Mouse (Mus musculus) heart, postnatal 0 days (tissue): ENCODE results near the gene Zbtb42. TPM values are rescaled to one million over a fixed set of nuclear protein-coding genes. Genes with fewer than 3 reads are reported as not detected.

ENCODE experiments used
- ATAC-seq: fragments of 200-750 bp; cut with Nextera tagmentation; 2 replicates; pipeline ENCODE4 v1.8.0; 2017; ENCODE audit warnings: low read depth, moderate number of reproducible peaks, moderate library complexity; ENCODE audit not compliant: insufficient read depth
- DNase-seq: peaks from one replicate; pipeline ENCODE4 v3.0.0-alpha.2; 2016; ENCODE audit warnings: low spot score
- H3K27ac ChIP-seq: fragments of 300-500 bp; sonication (generic); 2 replicates; pipeline ENCODE4 v1.5.1; 2014; ENCODE audit warnings: low read depth, mild to moderate bottlenecking
- H3K27me3 ChIP-seq: fragments of 300-500 bp; sonication (generic); 2 replicates; pipeline ENCODE4 v1.6.1; 2014; ENCODE audit warnings: low read length, mixed read lengths; ENCODE audit not compliant: control insufficient read depth, insufficient read depth
- H3K36me3 ChIP-seq: fragments of 300-500 bp; sonication (generic); replicated peaks from 2 replicates; pipeline ENCODE4 v1.6.1; 2014; ENCODE audit warnings: low read length, mixed read lengths; ENCODE audit not compliant: control insufficient read depth, insufficient read depth
- H3K4me1 ChIP-seq: fragments of 300-500 bp; sonication (generic); 2 replicates; pipeline ENCODE4 v1.6.1; 2014; ENCODE audit warnings: antibody characterized with exemption; ENCODE audit not compliant: control insufficient read depth, insufficient read depth
- H3K4me2 ChIP-seq: fragments of 300-500 bp; sonication (generic); 2 replicates; pipeline ENCODE4 v1.6.1; 2014; ENCODE audit warnings: low read depth, mild to moderate bottlenecking, low read length, moderate library complexity
- H3K4me3 ChIP-seq: fragments of 300-500 bp; sonication (generic); 2 replicates; pipeline ENCODE4 v1.5.1; 2014; ENCODE audit warnings: low read depth, low read length
- H3K9ac ChIP-seq: fragments of 300-500 bp; sonication (generic); replicated peaks from 2 replicates; pipeline ENCODE4 v1.6.1; 2014; ENCODE audit warnings: low read depth, low read length, mixed read lengths
- H3K9me3 ChIP-seq: fragments of 300-500 bp; sonication (generic); replicated peaks from 2 replicates; pipeline ENCODE4 v1.6.1; 2016; ENCODE audit warnings: low read length; ENCODE audit not compliant: control insufficient read depth
- CTCF ChIP-seq: IDR thresholded peaks from 2 replicates; pipeline ENCODE4 v1.5.1; 2016; ENCODE audit warnings: antibody characterized with exemption, control low read depth, low read depth
- EP300 ChIP-seq: IDR thresholded peaks from 2 replicates; pipeline ENCODE4 v1.6.1; 2016; ENCODE audit warnings: antibody characterized with exemption, low read depth
- WGBS: fragments of 180-500 bp; shearing (Covaris S2); extraction: QIAGEN DNeasy Blood & Tissue Kit; methylation state at CpG from one replicate; pipeline ENCODE4 v1.1.7; 2014; 5-methylcytosine and 5-hydroxymethylcytosine counted together
- polyA plus RNA-seq: library from polyadenylated mRNA; unstranded; fragments of >200 nt; fragmentation: Nextera tagmentation; extraction: Ambion mirVana; gene quantifications from 2 replicates; pipeline ENCODE4 v1.2.1, GENCODE M21; 2015
- total RNA-seq: library from RNA; depleted of rRNA; stranded (reverse); fragments of >200 nt; gene quantifications from 2 replicates; pipeline ENCODE4 v1.2.3, GENCODE M21; 2014; ENCODE audit warnings: low replicate concordance

Gene Zbtb42
- total and polyA plus RNA-seq, 2 experiments from 2014 or later = 3.2 to 4.6 TPM

DNA sequence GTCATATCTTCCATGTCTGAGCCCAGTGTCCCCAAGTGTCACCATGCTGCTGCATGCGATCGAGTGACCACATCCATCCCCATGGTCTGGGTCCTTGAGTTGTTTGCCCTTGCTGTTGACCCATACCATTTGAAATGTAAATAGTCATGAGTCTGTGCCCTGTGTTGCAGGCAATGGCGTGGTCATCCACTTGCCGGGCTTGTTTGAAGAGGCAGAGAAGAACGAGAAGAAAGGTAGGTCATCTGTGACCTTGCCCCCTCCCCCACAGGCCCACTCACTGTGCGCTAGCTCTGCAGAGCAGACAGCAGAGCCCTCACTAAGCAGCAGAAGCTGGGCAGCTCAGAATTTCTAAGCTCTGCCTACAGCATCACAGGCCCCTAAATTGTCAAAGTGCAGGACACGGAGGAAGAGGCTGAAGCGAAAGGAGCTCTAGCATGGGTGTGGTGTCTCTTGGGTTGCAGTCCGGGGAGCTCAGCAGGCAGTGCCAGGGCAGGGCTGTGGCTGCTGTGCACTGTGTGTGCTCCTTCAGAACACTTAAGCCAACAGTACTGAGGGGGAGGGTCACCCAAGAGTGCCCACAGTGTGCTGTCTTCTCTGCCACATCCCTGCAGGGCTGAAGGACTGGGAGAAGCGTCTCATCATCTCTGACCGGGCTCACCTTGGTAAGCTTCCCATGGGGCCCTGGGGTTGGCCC is 46.4 kb upstream of the Zbtb42 start:
- H3K27ac ChIP-seq = no peak overlapping the region
- H3K9me3 ChIP-seq = no peaks in the 10 kb centered on the region
- no peaks in the 10 kb centered on the region for H3K27me3 ChIP-seq
- H3K4me1 ChIP-seq = peaks cover 15% of the 10 kb centered on the region
- ATAC-seq = no peak
- no peak for TF ChIP-seq EP300
- TF ChIP-seq CTCF = no peak
- 75% methylated on average over 11 of the region's 11 CpGs for WGBS
- peaks cover 21% of the 10 kb centered on the region; the same call in 1 of the 2 replicates for H3K36me3 ChIP-seq
- H3K4me2 ChIP-seq = no peak overlapping the region
- H3K9ac ChIP-seq = no peak overlapping the region
- DNase-seq = no peak
- H3K4me3 ChIP-seq = no peak overlapping the region

DNA sequence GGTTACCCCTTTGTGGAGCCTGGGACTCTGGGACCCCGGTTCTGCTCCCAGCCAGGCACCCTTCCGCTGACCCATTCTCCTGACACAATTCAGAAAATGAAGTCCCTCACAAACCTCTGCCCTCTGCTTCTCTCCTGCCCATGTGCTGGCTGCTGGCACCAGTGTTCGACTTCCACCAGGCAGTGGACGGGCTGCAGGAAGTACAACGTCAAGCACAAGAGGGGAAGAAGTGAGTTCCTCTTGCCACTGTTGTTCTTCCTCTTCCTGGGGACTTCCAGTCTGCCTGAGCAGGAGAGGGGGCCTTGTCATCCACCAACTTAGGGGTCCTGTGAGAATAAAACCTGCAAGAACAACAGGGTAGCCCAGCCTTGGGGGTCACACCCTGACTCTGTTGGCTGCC is 45.7 kb upstream of the Zbtb42 start:
- H3K27ac ChIP-seq = no peak overlapping the region
- no peak for TF ChIP-seq CTCF
- no peak for TF ChIP-seq EP300
- 75% methylated on average over 5 of the region's 5 CpGs for WGBS
- no peak overlapping the region for H3K4me2 ChIP-seq
- H3K36me3 ChIP-seq = peaks cover 21% of the 10 kb centered on the region
- H3K9ac ChIP-seq = no peak overlapping the region
- H3K4me3 ChIP-seq = no peak overlapping the region
- no peak for DNase-seq
- no peak for ATAC-seq
- H3K27me3 ChIP-seq = no peaks in the 10 kb centered on the region
- H3K9me3 ChIP-seq = no peaks in the 10 kb centered on the region
- peaks cover 15% of the 10 kb centered on the region for H3K4me1 ChIP-seq

DNA sequence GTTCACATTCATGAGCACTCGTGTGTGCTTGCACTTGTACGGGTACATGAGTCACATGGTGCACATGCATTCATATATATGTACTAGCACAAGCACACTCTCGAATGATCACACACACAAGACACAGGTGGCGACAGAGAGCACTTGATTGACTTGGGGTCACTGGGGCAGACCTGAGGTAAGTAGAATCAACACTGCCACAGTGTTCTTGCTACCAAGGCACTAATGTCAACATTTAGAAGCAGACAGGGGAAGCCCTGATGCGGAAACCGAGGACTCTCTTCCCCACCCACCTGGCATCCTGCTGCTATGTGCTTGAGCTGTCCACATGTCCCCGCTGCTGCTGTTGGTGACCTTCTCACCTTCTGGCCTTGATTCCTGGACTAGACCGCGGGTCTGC is 44.9 kb upstream of the Zbtb42 start:
- Histone ChIP-seq H3K9me3 (no peaks in the 10 kb centered on the region), H3K36me3 (peaks cover 21% of the 10 kb centered on the region), H3K27ac (no peak overlapping the region), H3K9ac (no peak overlapping the region), H3K4me3 (no peak overlapping the region), H3K4me1 (peaks cover 10% of the 10 kb centered on the region), H3K27me3 (no peaks in the 10 kb centered on the region), H3K4me2 (no peak overlapping the region)
- DNase-seq (no peak), ATAC-seq (no peak)
- TF ChIP-seq EP300 (no peak), CTCF (no peak)
- WGBS = 66% methylated on average over 9 of the region's 9 CpGs

DNA sequence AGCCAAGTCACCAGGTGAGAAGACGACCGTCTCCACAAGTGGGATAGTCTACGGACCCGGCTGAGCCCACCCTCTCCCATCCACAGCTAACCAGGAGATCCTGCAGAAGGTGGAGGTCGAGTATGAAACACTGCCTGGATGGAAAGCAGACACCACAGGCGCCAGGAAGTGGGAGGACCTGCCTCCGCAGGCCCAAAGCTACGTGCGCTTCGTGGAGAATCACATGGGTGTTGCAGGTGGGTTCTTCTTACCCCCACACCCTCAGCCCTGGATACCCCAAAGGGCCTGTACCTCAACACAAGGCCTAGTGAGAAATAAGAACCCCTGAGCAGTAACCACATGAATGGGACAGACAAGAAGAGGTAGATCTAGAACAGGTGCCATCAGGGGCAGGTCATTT is 39.1 kb upstream of the Zbtb42 start:
- WGBS = 85% methylated on average over 10 of the region's 10 CpGs
- DNase-seq = no peak
- H3K4me1 ChIP-seq = no peaks in the 10 kb centered on the region
- no peak overlapping the region for H3K4me2 ChIP-seq
- peaks cover 21% of the 10 kb centered on the region for H3K36me3 ChIP-seq
- ATAC-seq = no peak
- no peaks in the 10 kb centered on the region for H3K9me3 ChIP-seq
- H3K4me3 ChIP-seq = no peak overlapping the region
- no peaks in the 10 kb centered on the region for H3K27me3 ChIP-seq
- no peak overlapping the region for H3K9ac ChIP-seq
- H3K27ac ChIP-seq = no peak overlapping the region
- no peak for TF ChIP-seq EP300
- no peak for TF ChIP-seq CTCF

DNA sequence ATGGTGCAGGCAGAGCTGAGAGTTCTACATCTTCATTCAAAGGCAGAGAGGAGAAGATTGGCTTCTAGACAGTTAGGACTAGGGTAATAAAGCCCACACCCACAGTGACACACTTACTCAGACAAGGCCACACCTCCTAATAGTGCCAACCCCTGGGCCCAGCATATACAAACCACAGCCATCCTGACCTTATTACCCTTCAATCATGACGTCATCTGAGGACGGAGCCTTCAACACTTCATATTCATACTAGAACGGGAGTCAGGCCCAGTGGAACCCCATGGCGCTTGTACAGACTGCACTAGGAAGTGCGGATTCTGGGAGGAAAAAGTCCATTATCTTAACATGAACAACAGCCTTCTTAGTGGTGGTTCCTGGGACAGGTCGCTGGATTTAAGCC is 35.5 kb upstream of the Zbtb42 start:
- Histone ChIP-seq H3K9ac (no peak overlapping the region), H3K36me3 (peaks cover 18% of the 10 kb centered on the region; the same call in 1 of the 2 replicates), H3K4me3 (no peak overlapping the region), H3K4me1 (peaks cover 8% of the 10 kb centered on the region), H3K27ac (no peak overlapping the region), H3K4me2 (no peak overlapping the region), H3K9me3 (no peaks in the 10 kb centered on the region), H3K27me3 (no peaks in the 10 kb centered on the region)
- no peak for ATAC-seq
- TF ChIP-seq EP300 (no peak), CTCF (no peak)
- WGBS = 76% methylated on average over 6 of the region's 6 CpGs
- no peak for DNase-seq
